Mouse (Mus musculus) NIH3T3 (cell line): ENCODE measurements around the gene Fam166b.
A peak's percentile ranks its signal among the peaks of the same experiment; 100 is the strongest.

Experiments
- DNase-seq: peaks from one replicate; pipeline ENCODE4 v3.0.0-alpha.2; 2012; ENCODE audit warnings: low read depth

Fam166b gene

GRCm38 (mm10) chr4:43428946-43429345, at the start of gene Fam166b:
TSS of gene Fam166b (minus strand) at chr4:43429134.
- no peak for DNase-seq

GRCm38 (mm10) chr4:43478534-43478858, 49.6 kb upstream of the Fam166b start:
- DNase-seq: no peak

GRCm38 (mm10) chr4:43477857-43478533, 49.1 kb upstream of the Fam166b start:
- DNase-seq: peak; percentile 76

- peak; percentile 39 for DNase-seq
Observed at GRCm38 (mm10) chr4:43476604-43477003, 47.7 kb upstream of the Fam166b start.

GRCm38 (mm10) chr4:43473636-43474035, 44.7 kb upstream of the Fam166b start:
- no peak for DNase-seq

- DNase-seq: no peak
Observed at GRCm38 (mm10) chr4:43470301-43470700, 41.4 kb upstream of the Fam166b start.

- DNase-seq: no peak
Observed at GRCm38 (mm10) chr4:43466872-43467271, 37.9 kb upstream of the Fam166b start.

GRCm38 (mm10) chr4:43465935-43466334, 37.0 kb upstream of the Fam166b start:
- no peak for DNase-seq

- no peak for DNase-seq
Observed at GRCm38 (mm10) chr4:43463102-43463501, 34.2 kb upstream of the Fam166b start.

- no peak for DNase-seq
Observed at GRCm38 (mm10) chr4:43457124-43457523, 28.2 kb upstream of the Fam166b start.

GRCm38 (mm10) chr4:43456470-43456869, 27.5 kb upstream of the Fam166b start:
- no peak for DNase-seq

- DNase-seq: no peak
Observed at GRCm38 (mm10) chr4:43454041-43454836, 25.3 kb upstream of the Fam166b start, which contains the start of gene Cd72. TSS of gene Cd72 (minus strand) at chr4:43454628.

GRCm38 (mm10) chr4:43453413-43453812, 24.5 kb upstream of the Fam166b start:
- no peak for DNase-seq

GRCm38 (mm10) chr4:43452315-43452714, 23.4 kb upstream of the Fam166b start:
- no peak for DNase-seq

- no peak for DNase-seq
Observed at GRCm38 (mm10) chr4:43448554-43448953, 19.6 kb upstream of the Fam166b start.

GRCm38 (mm10) chr4:43447251-43447650, 18.3 kb upstream of the Fam166b start:
- DNase-seq: no peak

GRCm38 (mm10) chr4:43443511-43443910, 14.6 kb upstream of the Fam166b start:
- DNase-seq: peak; percentile 48

- peak; percentile 85 for DNase-seq
Observed at GRCm38 (mm10) chr4:43442456-43443361, 13.8 kb upstream of the Fam166b start.

- peak; percentile 99 for DNase-seq
Observed at GRCm38 (mm10) chr4:43442044-43442443, 13.1 kb upstream of the Fam166b start.

GRCm38 (mm10) chr4:43441639-43442038, 12.7 kb upstream of the Fam166b start, which contains the start of gene Tesk1:
TSS of gene Tesk1 (plus strand) at chr4:43441939.
- no peak for DNase-seq

GRCm38 (mm10) chr4:43432832-43433231, 3.9 kb upstream of the Fam166b start:
- DNase-seq: no peak

GRCm38 (mm10) chr4:43431690-43432089, 2.8 kb upstream of the Fam166b start:
- DNase-seq: peak; percentile 91
